21 mouse cellular contexts compared by ENCODE assay signal in genomic region chr10:41523386-41523785, GRCm38 (mm10). TPM values are rescaled to one million over a fixed set of nuclear protein-coding genes. Genes with fewer than 3 reads are reported as not detected.
A peak's percentile ranks its signal among the peaks of the same experiment; 100 is the strongest.
DNase-seq lines count a peak whose midpoint lies in the region; ATAC-seq and TF ChIP-seq lines count a peak whose summit lies in the region.
"Had no signal": no experiment of that assay in that cellular context is flagged by ENCODE, and none has a peak within 500 bp of the region (broad histone marks: within the 10 kb centered on the region; RNA-seq: fewer than 3 reads in every experiment).

No protein-coding gene starts in this region.

- no peak for TF ChIP-seq POLR2A in liver, adult 2 months (IDR thresholded peaks at IDR 0.05; ENCODE audit: extremely low read depth, insufficient read depth, low read length)
- TF ChIP-seq POLR2A in CH12.LX (IDR thresholded peaks at IDR 0.05; ENCODE audit: low read depth, low read length): no peak
- no peak for TF ChIP-seq POLR2A in bone marrow macrophage, adult 2 months (IDR thresholded peaks at IDR 0.05; ENCODE audit: borderline replicate concordance, low read depth, low read length)
- TF ChIP-seq POLR2A in myocyte (IDR thresholded peaks at IDR 0.05; ENCODE audit: insufficient read length, low read depth): no peak

- no peak overlapping the region for H3ac ChIP-seq in myocyte (ENCODE audit: control insufficient read depth, insufficient read length)

- dilution Hi-C loops in CH12.LX (cut with MboI; ENCODE audit: extremely low pct_ligation_motif_present, extremely low pct_unique_long_range_greater_than_20kb, low sequenced_read_pairs): no loop called here

- no peak for TF ChIP-seq EP300 in CH12.LX (IDR thresholded peaks at IDR 0.05; ENCODE audit: low read length)

- no peak for TF ChIP-seq CTCF in liver, adult 2 months (IDR thresholded peaks at IDR 0.05; ENCODE audit: low read depth, low read length)
- no peak for TF ChIP-seq CTCF in CH12.LX (conservative IDR thresholded peaks at IDR 0.05 in 1 of 2, IDR thresholded peaks at IDR 0.05 in 1 of 2; ENCODE audit: low read depth in 2 of 2, low read length in 2 of 2)
- no peak for TF ChIP-seq CTCF in bone marrow macrophage, adult 2 months (IDR thresholded peaks at IDR 0.05; ENCODE audit: low read depth, low read length)

- no peak overlapping the region for H3K4me3 ChIP-seq in liver, adult 2 months (ENCODE audit: insufficient read depth, low read depth, low read length)
- no peak overlapping the region for H3K4me3 ChIP-seq in CH12.LX (replicated peaks in 1 of 3; ENCODE audit: low read depth in 2 of 3, low read length in 2 of 3, poor library complexity in 1 of 3)
- no peak overlapping the region for H3K4me3 ChIP-seq in bone marrow macrophage, adult 2 months (ENCODE audit: insufficient read depth, low read length)
- peak overlapping the region; percentile 75 for H3K4me3 ChIP-seq in myocyte
- H3K4me3 ChIP-seq in hindbrain, embryonic 12.5 days: no peak overlapping the region
- H3K4me3 ChIP-seq: forebrain, embryonic 12.5 days; limb, embryonic 15.5 days; neural tube, embryonic 12.5 days had no signal

- in situ Hi-C loops in CH12.LX (cut with MboI; ENCODE audit: low pct_ligation_motif_present, low pct_unique_long_range_greater_than_20kb, low sequenced_read_pairs): loop anchor here (5.0 to 25.0 kb wide), 3 partner anchors 79 to 439 kb away; partner anchors contain the start of genes Cep57l1 and Sesn1

- peaks cover 11% of the 10 kb centered on the region for H3K4me1 ChIP-seq in liver, adult 2 months (ENCODE audit: control insufficient read depth, insufficient read depth, low read length)
- peaks cover 15 to 57% of the 10 kb centered on the region in 2 experiments for H3K4me1 ChIP-seq in CH12.LX (ENCODE audit: control insufficient read depth in 1 of 2, insufficient read depth in 2 of 2)
- peaks cover 32% of the 10 kb centered on the region for H3K4me1 ChIP-seq in bone marrow macrophage, adult 2 months (ENCODE audit: control insufficient read depth, insufficient read depth, low read length)
- H3K4me1 ChIP-seq in hindbrain, embryonic 12.5 days: peaks cover 21% of the 10 kb centered on the region

- peak; percentile 39 for DNase-seq in liver, adult 2 months (ENCODE audit: extremely low read depth, low read depth, low spot score)
- DNase-seq in liver: no peak
- no peak for DNase-seq in CH12.LX (ENCODE audit: extremely low read depth)
- no peak for DNase-seq in T-cell, adult 2 months (ENCODE audit: low spot score)
- DNase-seq: adrenal gland, postnatal 25 days; cerebellum, adult 2 months; gastrocnemius, postnatal 14 days; heart, postnatal 10 days; kidney, adult 8-10 months; kidney, postnatal 4 days; layer of hippocampus, adult 9-11 months; lung, postnatal 14 days; right cerebral cortex, postnatal 4 days had no signal

- no peak overlapping the region for H3K27ac ChIP-seq in liver, adult 2 months (replicated peaks; ENCODE audit: insufficient read depth, low read depth, low read length)
- no peak overlapping the region for H3K27ac ChIP-seq in CH12.LX (ENCODE audit: insufficient read depth, low read depth)
- peak overlapping the region; percentile 84 for H3K27ac ChIP-seq in bone marrow macrophage, adult 2 months (ENCODE audit: insufficient read depth, low read depth, low read length)
- H3K27ac ChIP-seq in hindbrain, embryonic 12.5 days: no peak overlapping the region
- H3K27ac ChIP-seq: forebrain, embryonic 12.5 days; hindbrain, embryonic 14.5 days; limb, embryonic 15.5 days; neural tube, embryonic 12.5 days had no signal

- peaks cover 34% of the 10 kb centered on the region for H3K36me3 ChIP-seq in liver, adult 2 months (ENCODE audit: control insufficient read depth, insufficient read depth, low read length)
- H3K36me3 ChIP-seq in CH12.LX (replicated peaks in 1 of 2; ENCODE audit: control insufficient read depth in 1 of 2, insufficient read depth in 1 of 2, low read length in 1 of 2) (peaks cover 19 to 53% of the 10 kb centered on the region in 2 experiments), myocyte (ENCODE audit: control insufficient read depth, insufficient read depth) (peaks cover 39% of the 10 kb centered on the region)
- H3K36me3 ChIP-seq in hindbrain, embryonic 12.5 days: peaks cover 14% of the 10 kb centered on the region

- no peak for ATAC-seq in hindbrain, embryonic 12.5 days (ENCODE audit: low FRiP score)

- H3K4me2 ChIP-seq in CH12.LX (ENCODE audit: insufficient read depth, low read depth, poor library complexity, severe bottlenecking): peak overlapping the region; percentile 32
- H3K4me2 ChIP-seq in myocyte (ENCODE audit: low read depth): peak overlapping the region; percentile 88
- H3K4me2 ChIP-seq in hindbrain, embryonic 12.5 days (replicated peaks): no peak overlapping the region
- H3K4me2 ChIP-seq: forebrain, embryonic 12.5 days; hindbrain, embryonic 14.5 days; limb, embryonic 15.5 days; neural tube, embryonic 12.5 days had no signal

- H3K27me3 ChIP-seq in liver, adult 2 months (ENCODE audit: control insufficient read depth, insufficient read depth, low read length): no peaks in the 10 kb centered on the region
- H3K27me3 ChIP-seq in CH12.LX (replicated peaks) (no peaks in the 10 kb centered on the region), myocyte (ENCODE audit: control insufficient read depth, insufficient read depth, insufficient read length) (no peaks in the 10 kb centered on the region)
- no peaks in the 10 kb centered on the region for H3K27me3 ChIP-seq in hindbrain, embryonic 12.5 days
- H3K27me3 ChIP-seq: forebrain, embryonic 12.5 days; limb, embryonic 15.5 days; neural tube, embryonic 12.5 days had no signal

- TF ChIP-seq RAD21 in CH12.LX (IDR thresholded peaks at IDR 0.05; ENCODE audit: low read depth, low read length): no peak

- H3K79me2 ChIP-seq in liver, adult 2 months (ENCODE audit: control insufficient read depth, insufficient read depth, low read length): peaks cover 32% of the 10 kb centered on the region
- H3K79me2 ChIP-seq in CH12.LX (replicated peaks; ENCODE audit: control insufficient read depth, extremely low read depth, insufficient read depth, poor library complexity, severe bottlenecking): peaks cover 60% of the 10 kb centered on the region
- peaks cover 86% of the 10 kb centered on the region for H3K79me2 ChIP-seq in myocyte (ENCODE audit: control insufficient read depth, insufficient read depth)

- no peaks in the 10 kb centered on the region for H3K9me3 ChIP-seq in CH12.LX (replicated peaks; ENCODE audit: low read length)
- no peaks in the 10 kb centered on the region for H3K9me3 ChIP-seq in hindbrain, embryonic 12.5 days (replicated peaks)
- H3K9me3 ChIP-seq: forebrain, embryonic 12.5 days; G1E; limb, embryonic 15.5 days; neural tube, embryonic 12.5 days had no signal

- H3K9ac ChIP-seq in liver, adult 2 months (ENCODE audit: low read depth, low read length): no peak overlapping the region
- H3K9ac ChIP-seq in CH12.LX (ENCODE audit: insufficient read depth, low read depth): peak overlapping the region; percentile 32; the same call in 1 of the 2 replicates
- no peak overlapping the region for H3K9ac ChIP-seq in hindbrain, embryonic 12.5 days
- H3K9ac ChIP-seq: forebrain, embryonic 12.5 days; hindbrain, embryonic 14.5 days; limb, embryonic 15.5 days; neural tube, embryonic 12.5 days had no signal

- 68% methylated on average over 3 of the region's 3 CpGs for WGBS in liver, adult 2 months
- 85% methylated on average over 3 of the region's 3 CpGs for WGBS in hindbrain, embryonic 12.5 days

TF ChIP-seq in CH12.LX, 34 proteins besides CTCF, POLR2A, EP300 and RAD21 (continues in another document):
- 0 out of 2 replicates have a peak, but pooled peaks have one; percentile 43 for TF ChIP-seq MXI1 (IDR thresholded peaks at IDR 0.05; ENCODE audit: low read depth, low read length)

TF ChIP-seq in myocyte, 11 proteins besides CTCF, POLR2A, EP300 and RAD21 (continues in another document):
- no peak for TF ChIP-seq MYOG (IDR thresholded peaks at IDR 0.05; ENCODE audit: control insufficient read depth in 1 of 3, insufficient read depth in 1 of 3, insufficient read length in 2 of 3, low read depth in 2 of 3)

RNA-seq across cellular contexts. Expression of gene Cd164, which starts 4.2 kb away (rescaled TPM):
- 139 and 155 TPM in 2 replicates for total RNA-seq in liver, adult 2 months (2014; rRNA removed)
- 161 and 182 TPM in 2 replicates for polyA plus RNA-seq in liver, adult 2 months (2012; rRNA removed)
- total RNA-seq in CH12.LX (2012; rRNA removed) (41.0 and 43.6 TPM in 2 replicates), CH12.LX (2014; rRNA removed) (140 and 151 TPM in 2 replicates)
- polyA plus RNA-seq in CH12.LX (2012; ENCODE audit: insufficient read length, low read depth) (163 and 191 TPM in 2 replicates), myocyte (2012; fragmentation: generic; extraction: Trizol) (203 TPM)
- polyA plus RNA-seq in bone marrow macrophage, adult 2 months (2012; ENCODE audit: insufficient read depth, insufficient read length, missing spikeins): 54.0 and 57.3 TPM in 2 replicates
- 106 and 118 TPM in 2 replicates for polyA plus RNA-seq in hindbrain, embryonic 12.5 days (2016; fragmentation: Nextera tagmentation; extraction: Ambion mirVana)

RNA-seq across cellular contexts. Expression of gene Ppil6, which starts 33.1 kb away (rescaled TPM):
- total RNA-seq in liver, adult 2 months (2014; rRNA removed): 0.94 and 1.1 TPM in 2 replicates
- polyA plus RNA-seq in liver, adult 2 months (2012; rRNA removed): 0.09 and 0.26 TPM in 2 replicates
- total RNA-seq in CH12.LX (2012; rRNA removed) (not detected in 2 replicates), CH12.LX (2014; rRNA removed) (not detected in 2 replicates)
- polyA plus RNA-seq in CH12.LX (2012; ENCODE audit: insufficient read length, low read depth) (not detected in 2 replicates), myocyte (2012; fragmentation: generic; extraction: Trizol) (0.64 TPM)
- polyA plus RNA-seq in bone marrow macrophage, adult 2 months (2012; ENCODE audit: insufficient read depth, insufficient read length, missing spikeins): not detected in 2 replicates
- polyA plus RNA-seq in hindbrain, embryonic 12.5 days (2016; fragmentation: Nextera tagmentation; extraction: Ambion mirVana): 2.6 and 3.8 TPM in 2 replicates
- total RNA-seq: gastrocnemius, postnatal 14 days had no signal

RNA-seq across cellular contexts. Expression of gene Smpd2, which starts 33.2 kb away (rescaled TPM):
- 29.3 and 30.8 TPM in 2 replicates for total RNA-seq in liver, adult 2 months (2014; rRNA removed)
- polyA plus RNA-seq in liver, adult 2 months (2012; rRNA removed): 47.6 and 51.5 TPM in 2 replicates
- total RNA-seq in CH12.LX (2012; rRNA removed) (15.4 and 15.7 TPM in 2 replicates), CH12.LX (2014; rRNA removed) (8.9 and 11.0 TPM in 2 replicates)
- polyA plus RNA-seq in CH12.LX (2012; ENCODE audit: insufficient read length, low read depth) (11.1 and 11.3 TPM in 2 replicates), myocyte (2012; fragmentation: generic; extraction: Trizol) (26.4 TPM)
- 15.2 and 15.8 TPM in 2 replicates for polyA plus RNA-seq in bone marrow macrophage, adult 2 months (2012; ENCODE audit: insufficient read depth, insufficient read length, missing spikeins)
- polyA plus RNA-seq in hindbrain, embryonic 12.5 days (2016; fragmentation: Nextera tagmentation; extraction: Ambion mirVana): 41.4 and 42.8 TPM in 2 replicates

RNA-seq across cellular contexts. Expression of gene Mical1, which starts 47.3 kb away (rescaled TPM):
- 0.55 and 0.94 TPM in 2 replicates for total RNA-seq in liver, adult 2 months (2014; rRNA removed)
- polyA plus RNA-seq in liver, adult 2 months (2012; rRNA removed): 0.82 and 3.7 TPM in 2 replicates
- total RNA-seq in CH12.LX (2012; rRNA removed): 36.3 and 37.7 TPM in 2 replicates
- 22.5 and 23.0 TPM in 2 replicates for total RNA-seq in CH12.LX (2014; rRNA removed)
- 67.4 and 70.2 TPM in 2 replicates for polyA plus RNA-seq in CH12.LX (2012; ENCODE audit: insufficient read length, low read depth)
- polyA plus RNA-seq in bone marrow macrophage, adult 2 months (2012; ENCODE audit: insufficient read depth, insufficient read length, missing spikeins): 44.8 and 55.9 TPM in 2 replicates
- polyA plus RNA-seq in myocyte (2012; fragmentation: generic; extraction: Trizol): 77.0 TPM
- polyA plus RNA-seq in hindbrain, embryonic 12.5 days (2016; fragmentation: Nextera tagmentation; extraction: Ambion mirVana): 42.6 and 46.8 TPM in 2 replicates
